Mouse (Mus musculus) olfactory bulb, adult 2 months (tissue): Measurements from ENCODE around the gene Itpkb.

Experiments used
- CTCF ChIP-seq: fragments of 200-500 bp; IDR thresholded peaks from 2 replicates; pipeline ENCODE4 v1.5.1; 2012; ENCODE audit warnings: low read depth, mild to moderate bottlenecking, low read length, moderate library complexity; ENCODE audit not compliant: insufficient read depth
- POLR2A ChIP-seq: fragments of 200-500 bp; IDR thresholded peaks from 2 replicates; pipeline ENCODE4 v1.6.1; 2012; ENCODE audit warnings: mild to moderate bottlenecking, low read depth, low read length, moderate library complexity; ENCODE audit not compliant: insufficient read depth

DNA sequence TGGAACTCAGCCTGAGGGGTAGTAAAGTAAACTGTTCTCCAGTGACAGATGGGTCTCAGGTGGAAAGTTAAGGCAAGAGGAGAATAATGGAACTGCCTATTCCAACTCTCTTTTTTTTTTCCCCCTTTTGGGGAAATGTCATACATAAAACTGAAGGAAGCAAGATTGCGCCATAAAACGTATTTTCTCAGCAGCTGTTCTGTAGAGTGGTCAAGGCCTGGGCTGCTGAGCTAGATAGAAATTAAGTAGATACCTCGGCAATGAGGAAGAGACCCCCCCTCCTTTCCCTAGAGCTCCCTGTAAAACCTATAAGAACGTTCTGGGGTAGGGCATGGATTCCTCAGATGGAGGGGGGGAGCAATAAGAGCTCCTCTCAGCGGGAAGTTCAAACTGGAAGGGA, 40.5 kb upstream of the Itpkb start:
- TF ChIP-seq POLR2A (no peak), CTCF (no peak)
